Mouse (Mus musculus): ENCODE measurements at regions not wholly inside any gene's neighbourhood (a gene's known extent, or its start where the extent isn't known, plus 50 kb on each side); places are given as distances from the start of the nearest gene placed in this dataset.

DNA sequence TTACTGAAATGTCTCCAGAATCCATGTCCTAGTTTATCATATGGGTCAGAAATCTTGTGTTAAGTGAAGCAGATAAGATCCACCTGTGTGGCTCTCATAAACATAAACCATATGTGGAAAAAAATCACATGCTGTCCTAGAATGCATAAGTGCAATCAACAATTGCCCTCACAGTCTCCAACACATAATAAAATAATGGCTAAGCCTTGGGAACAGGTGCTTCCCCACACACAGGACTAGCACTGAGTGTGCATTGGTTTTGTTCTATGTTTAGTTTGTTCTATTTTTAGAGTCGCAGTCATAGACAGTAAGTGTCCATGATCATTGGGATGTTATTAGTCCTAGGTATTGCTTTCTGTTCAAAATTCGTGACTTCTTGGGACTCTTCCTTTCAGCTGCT is 719.5 kb upstream of the Kirrel3 start:
- TF ChIP-seq CTCF (IDR thresholded peaks at IDR 0.05; ENCODE audit: low read depth) (no peak), EP300 (optimal IDR thresholded peaks at IDR 0.05) (no peak)

All from stomach, postnatal 0 days (tissue).